Mouse (Mus musculus) heart, adult 2 months (tissue): ENCODE measurements around the gene P3h3.

Experiments
- CTCF ChIP-seq: fragments of 200-600 bp; IDR thresholded peaks from 2 replicates; pipeline ENCODE4 v1.8.1; 2022; ENCODE audit warnings: antibody characterized with exemption, mild to moderate bottlenecking, moderate library complexity
- EP300 ChIP-seq: fragments of 200-500 bp; IDR thresholded peaks from 2 replicates; pipeline ENCODE4 v1.6.1; 2011; ENCODE audit warnings: low read depth, low read length, control low read depth; ENCODE audit not compliant: insufficient read depth
- POLR2A ChIP-seq: fragments of 200-500 bp; IDR thresholded peaks from 2 replicates; pipeline ENCODE4 v1.6.1; 2011; ENCODE audit warnings: mild to moderate bottlenecking, low read depth, low read length, control low read depth; ENCODE audit not compliant: insufficient read depth

DNA sequence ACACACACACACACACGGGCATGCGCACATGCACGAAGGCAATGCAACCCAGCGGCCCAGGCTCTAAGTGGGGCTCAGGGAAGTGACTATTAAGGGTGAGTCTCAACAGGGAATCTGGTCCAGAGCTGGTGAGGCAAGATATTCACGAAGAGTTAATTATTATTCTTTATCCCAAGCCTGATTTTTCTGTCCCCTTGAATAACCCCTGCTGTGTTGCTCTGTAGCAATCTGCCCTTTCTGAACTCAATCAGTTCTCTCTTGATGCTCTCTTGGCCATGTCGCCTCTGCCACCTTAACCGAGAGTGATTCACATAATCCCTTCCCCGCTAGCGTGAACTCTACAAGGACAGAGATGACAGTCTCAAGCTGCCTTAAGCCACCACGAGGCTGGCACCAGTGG is 25.8 kb upstream of the P3h3 start:
- TF ChIP-seq CTCF: no peak
- no peak for TF ChIP-seq POLR2A
- TF ChIP-seq EP300: no peak
